Mouse (Mus musculus): ENCODE measurements at regions not wholly inside any gene's neighbourhood (a gene's known extent, or its start where the extent isn't known, plus 50 kb on each side); places are given as distances from the start of the nearest gene placed in this dataset.

GRCm38 (mm10) chr3:105227551-105227950 is 160.9 kb downstream of the 4930564D02Rik start:
- no peak for TF ChIP-seq POLR2AphosphoS2 (IDR thresholded peaks at IDR 0.05; ENCODE audit: low read depth, low read length)
- no peak for TF ChIP-seq MAX (IDR thresholded peaks at IDR 0.05; ENCODE audit: low read length)
- no peak for TF ChIP-seq CTCF (conservative IDR thresholded peaks at IDR 0.05 in 1 of 2, IDR thresholded peaks at IDR 0.05 in 1 of 2; ENCODE audit: low read depth in 2 of 2, low read length in 2 of 2)
- TF ChIP-seq GABPA (IDR thresholded peaks at IDR 0.05; ENCODE audit: insufficient replicate concordance, low read depth, low read length) = no peak
- no peak for TF ChIP-seq POLR2A (IDR thresholded peaks at IDR 0.05; ENCODE audit: low read depth, low read length)
- TF ChIP-seq NELFE (IDR thresholded peaks at IDR 0.05; ENCODE audit: low read depth, low read length) = no peak
- TF ChIP-seq JUND (conservative IDR thresholded peaks at IDR 0.05; ENCODE audit: low read depth, low read length) = no peak
- TF ChIP-seq PAX5 (IDR thresholded peaks at IDR 0.05; ENCODE audit: low read length) = no peak
- TF ChIP-seq MXI1 (IDR thresholded peaks at IDR 0.05; ENCODE audit: low read depth, low read length) = no peak
